In genomic region chr4:115838196-115838595, GRCm38 (mm10) we compare ENCODE assay signal across 8 mouse cellular contexts. TPM values are rescaled to one million over a fixed set of nuclear protein-coding genes. Genes with fewer than 3 reads are reported as not detected.
DNase-seq lines count a peak whose midpoint lies in the region; ATAC-seq lines count a peak whose summit lies in the region.

No protein-coding gene starts in this region.

- 47% methylated on average over 4 of the region's 4 CpGs for WGBS in liver, embryonic 11.5 days
- 82% methylated on average over 4 of the region's 4 CpGs for WGBS in embryonic facial prominence, embryonic 12.5 days
- WGBS in intestine, embryonic 15.5 days, result 78% methylated on average over 4 of the region's 4 CpGs
- 71% methylated on average over 4 of the region's 4 CpGs for WGBS in neural tube, embryonic 13.5 days

- no peak for ATAC-seq in liver, embryonic 11.5 days (replicated peaks; ENCODE audit: low FRiP score)
- ATAC-seq in embryonic facial prominence, embryonic 12.5 days (ENCODE audit: insufficient number of reproducible peaks, insufficient read depth, low FRiP score, low TSS enrichment), result no peak
- no peak for ATAC-seq in intestine, embryonic 15.5 days
- ATAC-seq in neural tube, embryonic 13.5 days (ENCODE audit: low read depth), result no peak

- peak overlapping the region; percentile 62 for H3K4me2 ChIP-seq in liver, embryonic 11.5 days
- peak overlapping the region; percentile 60 for H3K4me2 ChIP-seq in embryonic facial prominence, embryonic 12.5 days (replicated peaks)
- H3K4me2 ChIP-seq in intestine, embryonic 15.5 days (replicated peaks), result peak overlapping the region; percentile 76
- peak overlapping the region; percentile 76; the same call in 1 of the 2 replicates for H3K4me2 ChIP-seq in neural tube, embryonic 13.5 days

- no peaks in the 10 kb centered on the region for H3K9me3 ChIP-seq in liver, embryonic 11.5 days (ENCODE audit: control insufficient read depth, low read length)
- no peaks in the 10 kb centered on the region for H3K9me3 ChIP-seq in embryonic facial prominence, embryonic 12.5 days
- no peaks in the 10 kb centered on the region for H3K9me3 ChIP-seq in intestine, embryonic 15.5 days
- H3K9me3 ChIP-seq in neural tube, embryonic 13.5 days, result no peaks in the 10 kb centered on the region

- H3K9ac ChIP-seq in liver, embryonic 11.5 days (ENCODE audit: low read depth, low read length), result peak overlapping the region; percentile 26; the same call in 1 of the 2 replicates
- no peak overlapping the region for H3K9ac ChIP-seq in embryonic facial prominence, embryonic 12.5 days
- no peak overlapping the region for H3K9ac ChIP-seq in intestine, embryonic 15.5 days
- H3K9ac ChIP-seq in neural tube, embryonic 13.5 days, result 0 out of 2 replicates have a peak overlapping the region, but pooled peaks have one; percentile 75

- H3K4me3 ChIP-seq in liver, embryonic 11.5 days (ENCODE audit: low read depth, low read length), result peak overlapping the region; percentile 78
- H3K4me3 ChIP-seq in embryonic facial prominence, embryonic 12.5 days, result no peak overlapping the region
- no peak overlapping the region for H3K4me3 ChIP-seq in intestine, embryonic 15.5 days (replicated peaks)
- peak overlapping the region; percentile 73; the same call in 1 of the 2 replicates for H3K4me3 ChIP-seq in neural tube, embryonic 13.5 days

- peaks cover 13% of the 10 kb centered on the region; the same call in 1 of the 2 replicates for H3K4me1 ChIP-seq in liver, embryonic 11.5 days (replicated peaks; ENCODE audit: control insufficient read depth, insufficient read depth, low read length)
- H3K4me1 ChIP-seq in embryonic facial prominence, embryonic 12.5 days, result peaks cover 11% of the 10 kb centered on the region
- H3K4me1 ChIP-seq in intestine, embryonic 15.5 days (replicated peaks), result peaks cover 5% of the 10 kb centered on the region; the same call in 1 of the 2 replicates
- H3K4me1 ChIP-seq in neural tube, embryonic 13.5 days (replicated peaks), result peaks cover 9% of the 10 kb centered on the region

- H3K36me3 ChIP-seq in liver, embryonic 11.5 days (ENCODE audit: control insufficient read depth, insufficient read depth, low read length), result peaks cover 15% of the 10 kb centered on the region; the same call in 1 of the 2 replicates
- H3K36me3 ChIP-seq in embryonic facial prominence, embryonic 12.5 days, result no peaks in the 10 kb centered on the region
- peaks cover 3% of the 10 kb centered on the region for H3K36me3 ChIP-seq in intestine, embryonic 15.5 days
- H3K36me3 ChIP-seq in neural tube, embryonic 13.5 days, result no peaks in the 10 kb centered on the region

- no peak overlapping the region for H3K27ac ChIP-seq in liver, embryonic 11.5 days (ENCODE audit: low read depth, low read length)
- no peak overlapping the region for H3K27ac ChIP-seq in embryonic facial prominence, embryonic 12.5 days
- no peak overlapping the region for H3K27ac ChIP-seq in intestine, embryonic 15.5 days
- no peak overlapping the region for H3K27ac ChIP-seq in neural tube, embryonic 13.5 days (replicated peaks)

- no peak for DNase-seq in liver, embryonic 11.5 days (ENCODE audit: low spot score)
- DNase-seq in liver, result no peak
- no peak for DNase-seq in adrenal gland, adult 18-20 months (ENCODE audit: low spot score in 2 of 2)
- DNase-seq in gastrocnemius, postnatal 4 days (ENCODE audit: low spot score in 2 of 2), result no peak
- no peak for DNase-seq in cerebellum, postnatal 36 days

- H3K27me3 ChIP-seq in liver, embryonic 11.5 days (replicated peaks; ENCODE audit: control insufficient read depth, insufficient read depth, low read length), result no peaks in the 10 kb centered on the region
- H3K27me3 ChIP-seq in embryonic facial prominence, embryonic 12.5 days, result no peaks in the 10 kb centered on the region
- H3K27me3 ChIP-seq in intestine, embryonic 15.5 days (replicated peaks), result no peaks in the 10 kb centered on the region
- H3K27me3 ChIP-seq in neural tube, embryonic 13.5 days, result no peaks in the 10 kb centered on the region

RNA-seq across cellular contexts. Expression of gene Mknk1, which starts 0.8 kb away (rescaled TPM):
- 43.8 and 46.9 TPM in 2 replicates for polyA plus RNA-seq in liver, embryonic 11.5 days (2014; fragmentation: Nextera tagmentation; extraction: Ambion mirVana)
- polyA plus RNA-seq in embryonic facial prominence, embryonic 12.5 days (2016; fragmentation: Nextera tagmentation; extraction: Ambion mirVana), result 26.5 and 28.0 TPM in 2 replicates
- polyA plus RNA-seq in intestine, embryonic 15.5 days (2015; fragmentation: Nextera tagmentation; extraction: Ambion mirVana), result 26.9 and 36.8 TPM in 2 replicates
- polyA plus RNA-seq in neural tube, embryonic 13.5 days (2015; fragmentation: Nextera tagmentation; extraction: Ambion mirVana), result 24.3 and 28.7 TPM in 2 replicates
- total RNA-seq in adrenal gland, adult 18-20 months (2021), result 10 to 100 TPM; 30.2 to 37.4 TPM
- total RNA-seq in gastrocnemius, postnatal 4 days (2021), result 10 to 100 TPM; 45.8 to 47.8 TPM

RNA-seq across cellular contexts. Expression of gene Mob3c, which starts 10.3 kb away (rescaled TPM):
- 9.7 and 9.8 TPM in 2 replicates for polyA plus RNA-seq in liver, embryonic 11.5 days (2014; fragmentation: Nextera tagmentation; extraction: Ambion mirVana)
- 9.1 and 9.7 TPM in 2 replicates for polyA plus RNA-seq in embryonic facial prominence, embryonic 12.5 days (2016; fragmentation: Nextera tagmentation; extraction: Ambion mirVana)
- 12.4 and 15.9 TPM in 2 replicates for polyA plus RNA-seq in intestine, embryonic 15.5 days (2015; fragmentation: Nextera tagmentation; extraction: Ambion mirVana)
- 4.3 and 6.2 TPM in 2 replicates for polyA plus RNA-seq in neural tube, embryonic 13.5 days (2015; fragmentation: Nextera tagmentation; extraction: Ambion mirVana)
- total RNA-seq in adrenal gland, adult 18-20 months (2021), result 10 to 100 TPM; 17.8 to 19.5 TPM
- total RNA-seq in gastrocnemius, postnatal 4 days (2021), result 1 to 10 TPM; 5.5 to 8.1 TPM

RNA-seq across cellular contexts. Expression of gene Kncn, which starts 46.0 kb away (rescaled TPM):
- not detected in 2 replicates for polyA plus RNA-seq in liver, embryonic 11.5 days (2014; fragmentation: Nextera tagmentation; extraction: Ambion mirVana)
- polyA plus RNA-seq in embryonic facial prominence, embryonic 12.5 days (2016; fragmentation: Nextera tagmentation; extraction: Ambion mirVana), result not detected in 2 replicates
- polyA plus RNA-seq in intestine, embryonic 15.5 days (2015; fragmentation: Nextera tagmentation; extraction: Ambion mirVana), result not detected in 2 replicates
- polyA plus RNA-seq in neural tube, embryonic 13.5 days (2015; fragmentation: Nextera tagmentation; extraction: Ambion mirVana), result 0.30 and 0.42 TPM in 2 replicates
- total RNA-seq in adrenal gland, adult 18-20 months (2021), result not detected
- total RNA-seq in gastrocnemius, postnatal 4 days (2021), result not detected

RNA-seq across cellular contexts. Expression of gene 6430628N08Rik, which starts 52.3 kb away (rescaled TPM):
- polyA plus RNA-seq in liver, embryonic 11.5 days (2014; fragmentation: Nextera tagmentation; extraction: Ambion mirVana), result not detected in 2 replicates
- polyA plus RNA-seq in embryonic facial prominence, embryonic 12.5 days (2016; fragmentation: Nextera tagmentation; extraction: Ambion mirVana), result not detected in 2 replicates
- polyA plus RNA-seq in intestine, embryonic 15.5 days (2015; fragmentation: Nextera tagmentation; extraction: Ambion mirVana), result not detected in 2 replicates
- 1.2 and 4.1 TPM in 2 replicates for polyA plus RNA-seq in neural tube, embryonic 13.5 days (2015; fragmentation: Nextera tagmentation; extraction: Ambion mirVana)
- total RNA-seq in adrenal gland, adult 18-20 months (2021), result not detected
- total RNA-seq in gastrocnemius, postnatal 4 days (2021), result not detected

RNA-seq across cellular contexts. Expression of gene Atpaf1, which starts 53.6 kb away (rescaled TPM):
- polyA plus RNA-seq in liver, embryonic 11.5 days (2014; fragmentation: Nextera tagmentation; extraction: Ambion mirVana), result 42.1 and 48.7 TPM in 2 replicates
- polyA plus RNA-seq in embryonic facial prominence, embryonic 12.5 days (2016; fragmentation: Nextera tagmentation; extraction: Ambion mirVana), result 57.9 and 58.4 TPM in 2 replicates
- 62.4 and 63.5 TPM in 2 replicates for polyA plus RNA-seq in intestine, embryonic 15.5 days (2015; fragmentation: Nextera tagmentation; extraction: Ambion mirVana)
- 32.1 and 38.9 TPM in 2 replicates for polyA plus RNA-seq in neural tube, embryonic 13.5 days (2015; fragmentation: Nextera tagmentation; extraction: Ambion mirVana)
- total RNA-seq in adrenal gland, adult 18-20 months (2021), result 10 to 100 TPM; 45.2 to 51.9 TPM
- total RNA-seq in gastrocnemius, postnatal 4 days (2021), result 10 to 100 TPM; 30.3 to 32.0 TPM

Comparison
In these comparisons a context has a peak if more than half of its experiments do, and no peak if none do; other contexts are left out.
1. H3K4me3 ChIP-seq: peak in liver, embryonic 11.5 days (single experiment) and neural tube, embryonic 13.5 days (single experiment); none in embryonic facial prominence, embryonic 12.5 days (single experiment) and intestine, embryonic 15.5 days (single experiment).
2. H3K9ac ChIP-seq: peak in liver, embryonic 11.5 days (single experiment) and neural tube, embryonic 13.5 days (single experiment); none in embryonic facial prominence, embryonic 12.5 days (single experiment) and intestine, embryonic 15.5 days (single experiment).
3. Peak in every context shown above with its lines, with median percentiles within 50 percentile points of each other: H3K4me2 ChIP-seq.